ENCODE assay signal across 8 mouse cellular contexts in genomic region chr10:95773425-95773980, GRCm38 (mm10).
DNase-seq lines count a peak whose midpoint lies in the region; ATAC-seq and TF ChIP-seq lines count a peak whose summit lies in the region.

No protein-coding gene starts in this region.

- no peak overlapping the region for H3K27ac ChIP-seq in intestine, postnatal 0 days (ENCODE audit: low read depth, low read length)
- no peak overlapping the region; the same call in 1 of the 2 replicates for H3K27ac ChIP-seq in lung, postnatal 0 days (ENCODE audit: low read length)
- no peak overlapping the region for H3K27ac ChIP-seq in forebrain, embryonic 14.5 days (ENCODE audit: low read depth, low read length)

- H3K36me3 ChIP-seq in intestine, postnatal 0 days (ENCODE audit: control insufficient read depth, insufficient read depth), result no peaks in the 10 kb centered on the region
- H3K36me3 ChIP-seq in lung, postnatal 0 days (ENCODE audit: insufficient read depth, low read length), result no peaks in the 10 kb centered on the region
- H3K36me3 ChIP-seq in forebrain, embryonic 14.5 days (ENCODE audit: control insufficient read depth, insufficient read depth, low read length), result no peaks in the 10 kb centered on the region

- intact Hi-C loops in gastrocnemius, postnatal 14 days (cut with DNase I; ENCODE audit: low total_unique reads), result no loop called here

- TF ChIP-seq EP300 in lung, postnatal 0 days (IDR thresholded peaks at IDR 0.05), result peak; percentile 80

- H3K9me3 ChIP-seq in intestine, postnatal 0 days (ENCODE audit: control insufficient read depth), result no peaks in the 10 kb centered on the region
- no peaks in the 10 kb centered on the region for H3K9me3 ChIP-seq in lung, postnatal 0 days (ENCODE audit: low read length)
- H3K9me3 ChIP-seq in forebrain, embryonic 14.5 days (replicated peaks; ENCODE audit: control insufficient read depth, low read length), result no peaks in the 10 kb centered on the region

- 0 out of 2 replicates have a peak, but pooled peaks cover 3% of the 10 kb centered on the region for H3K4me1 ChIP-seq in intestine, postnatal 0 days (replicated peaks; ENCODE audit: control insufficient read depth, insufficient read depth, low read length)
- no peaks in the 10 kb centered on the region for H3K4me1 ChIP-seq in lung, postnatal 0 days (ENCODE audit: insufficient read depth, low read depth, low read length)
- H3K4me1 ChIP-seq in forebrain, embryonic 14.5 days (ENCODE audit: control insufficient read depth, insufficient read depth, low read length), result no peaks in the 10 kb centered on the region

- DNase-seq in adrenal gland, postnatal 25 days, result peak; percentile 12
- peak; percentile 18 for DNase-seq in gastrocnemius, postnatal 14 days
- DNase-seq in lung, postnatal 0 days (ENCODE audit: low spot score), result peak; percentile 88
- no peak for DNase-seq in embryo, embryonic 10 days (ENCODE audit: low spot score)
- no peak for DNase-seq in embryo, embryonic 10.5 days (ENCODE audit: low spot score)
- no peak for DNase-seq in forebrain, embryonic 14.5 days (ENCODE audit: low spot score)
- no peak for DNase-seq in thymus, postnatal 10 days (ENCODE audit: low spot score in 2 of 2)

- 67% methylated on average over 16 of the region's 16 CpGs for WGBS in intestine, postnatal 0 days
- WGBS in lung, postnatal 0 days, result 53% methylated on average over 16 of the region's 16 CpGs
- 88% methylated on average over 16 of the region's 16 CpGs for WGBS in forebrain, embryonic 14.5 days

- peak; percentile 62 for ATAC-seq in intestine, postnatal 0 days
- ATAC-seq in lung, postnatal 0 days, result peak; percentile 96
- no peak for ATAC-seq in forebrain, embryonic 14.5 days

- no peaks in the 10 kb centered on the region for H3K27me3 ChIP-seq in intestine, postnatal 0 days (replicated peaks; ENCODE audit: control insufficient read depth, insufficient read depth, low read length)
- H3K27me3 ChIP-seq in lung, postnatal 0 days (replicated peaks; ENCODE audit: insufficient read depth, low read length), result no peaks in the 10 kb centered on the region
- no peaks in the 10 kb centered on the region for H3K27me3 ChIP-seq in forebrain, embryonic 14.5 days (replicated peaks; ENCODE audit: control insufficient read depth, insufficient read depth, low read length)

- peak; percentile 49 for TF ChIP-seq CTCF in intestine, postnatal 0 days (IDR thresholded peaks at IDR 0.05; ENCODE audit: low read depth)
- TF ChIP-seq CTCF in lung, postnatal 0 days (IDR thresholded peaks at IDR 0.05), result peak; percentile 60

- no peak overlapping the region for H3K4me2 ChIP-seq in intestine, postnatal 0 days (replicated peaks; ENCODE audit: low read depth)
- H3K4me2 ChIP-seq in lung, postnatal 0 days (replicated peaks; ENCODE audit: low read depth, low read length), result no peak overlapping the region
- H3K4me2 ChIP-seq in forebrain, embryonic 14.5 days (ENCODE audit: low read length), result no peak overlapping the region

- H3K4me3 ChIP-seq in intestine, postnatal 0 days (ENCODE audit: low read depth, low read length), result no peak overlapping the region
- H3K4me3 ChIP-seq in lung, postnatal 0 days (ENCODE audit: low read depth, low read length), result no peak overlapping the region
- no peak overlapping the region for H3K4me3 ChIP-seq in forebrain, embryonic 14.5 days (ENCODE audit: low read depth, low read length)

- no peak overlapping the region for H3K9ac ChIP-seq in intestine, postnatal 0 days (ENCODE audit: low read depth, low read length)
- no peak overlapping the region for H3K9ac ChIP-seq in lung, postnatal 0 days (replicated peaks; ENCODE audit: low read depth)
- no peak overlapping the region for H3K9ac ChIP-seq in forebrain, embryonic 14.5 days (ENCODE audit: low read length)

Comparison
In these comparisons a context has a peak if more than half of its experiments do, and no peak if none do; other contexts are left out.
1. DNase-seq: peak in adrenal gland, postnatal 25 days (single experiment), gastrocnemius, postnatal 14 days (single experiment) and lung, postnatal 0 days (single experiment); none in embryo, embryonic 10 days (single experiment), embryo, embryonic 10.5 days (single experiment), forebrain, embryonic 14.5 days (single experiment) and thymus, postnatal 10 days (0 of 2).